Mouse (Mus musculus) adrenal gland, postnatal 10 days (tissue): ENCODE results near the gene Pank4. TPM values are rescaled to one million over a fixed set of nuclear protein-coding genes. Genes with fewer than 3 reads are reported as not detected.

ENCODE experiments used
- DNase-seq: peaks from one replicate; pipeline ENCODE4 v3.0.0; 2021; ENCODE audit warnings: mixed read lengths
- total RNA-seq, 2 experiments: library from RNA; stranded (reverse); gene quantifications; 2 replicates each; pipeline ENCODE4 v1.2.3; 2021

The Pank4 gene
- total RNA-seq, 2 experiments from 2014 or later, result 23.1 to 35.2 TPM

- DNase-seq, result peak; percentile 61
These were observed 3.2 kb downstream of the Pank4 start for GRCm38 (mm10) chr4:154967173-154967572.

- DNase-seq, result no peak
These were observed 8.6 kb downstream of the Pank4 start for GRCm38 (mm10) chr4:154972546-154972945.

GRCm38 (mm10) chr4:154974163-154974611, 10.3 kb downstream of the Pank4 start:
- DNase-seq, result no peak

GRCm38 (mm10) chr4:154980110-154980509, 16.2 kb downstream of the Pank4 start:
- no peak for DNase-seq

- DNase-seq, result no peak
These were observed 17.2 kb downstream of the Pank4 start for GRCm38 (mm10) chr4:154981076-154981475.

GRCm38 (mm10) chr4:154981530-154981929, 17.6 kb downstream of the Pank4 start:
- DNase-seq, result peak; percentile 72

- peak; percentile 75 for DNase-seq
These were observed 18.6 kb downstream of the Pank4 start for GRCm38 (mm10) chr4:154982247-154983120.

- no peak for DNase-seq
These were observed 19.8 kb downstream of the Pank4 start for GRCm38 (mm10) chr4:154983767-154984166.

GRCm38 (mm10) chr4:154985151-154985777, 21.3 kb downstream of the Pank4 start:
- no peak for DNase-seq

- DNase-seq, result peak; percentile 92
These were observed 22.2 kb downstream of the Pank4 start for GRCm38 (mm10) chr4:154986096-154986495.

- no peak for DNase-seq
These were observed 22.8 kb downstream of the Pank4 start for GRCm38 (mm10) chr4:154986750-154987149.

GRCm38 (mm10) chr4:154994876-154995275, 31.0 kb downstream of the Pank4 start:
- no peak for DNase-seq

- no peak for DNase-seq
These were observed 32.7 kb downstream of the Pank4 start for GRCm38 (mm10) chr4:154996572-154997154.

GRCm38 (mm10) chr4:154999379-154999778, 35.5 kb downstream of the Pank4 start:
- no peak for DNase-seq

GRCm38 (mm10) chr4:155005278-155005677, 41.4 kb downstream of the Pank4 start:
- no peak for DNase-seq

GRCm38 (mm10) chr4:155006296-155006695, 42.4 kb downstream of the Pank4 start:
- no peak for DNase-seq

- DNase-seq, result no peak
These were observed 43.7 kb downstream of the Pank4 start for GRCm38 (mm10) chr4:155007641-155008040.

GRCm38 (mm10) chr4:155008075-155008474, 44.2 kb downstream of the Pank4 start:
- no peak for DNase-seq

- DNase-seq, result no peak
These were observed 45.3 kb downstream of the Pank4 start for GRCm38 (mm10) chr4:155009216-155009615.

- peak; percentile 63 for DNase-seq
These were observed 46.9 kb downstream of the Pank4 start for GRCm38 (mm10) chr4:155010870-155011269.

GRCm38 (mm10) chr4:155011312-155012025, 47.5 kb downstream of the Pank4 start:
- no peak for DNase-seq

- DNase-seq, result no peak
These were observed 48.2 kb downstream of the Pank4 start for GRCm38 (mm10) chr4:155012115-155012514.
